Mouse (Mus musculus) Patski (cell line): ENCODE data around the gene Sh3pxd2a. TPM values are rescaled to one million over a fixed set of nuclear protein-coding genes. Genes with fewer than 3 reads are reported as not detected.

Experiments
- ATAC-seq: fragments of 100-300 bp; one replicate; pipeline ENCODE4 v1.8.0; 2021
- CTCF ChIA-PET: fragments of 350-600 bp; sonication (Branson Sonifier 250); formaldehyde crosslinking; loops from one replicate; lab custom pipeline; 2022; ENCODE audit warnings: inconsistent platforms; lab: Charles Lee
- POLR2A ChIA-PET: fragments of 350-600 bp; sonication (Branson Sonifier 250); formaldehyde crosslinking; loops from one replicate; lab custom pipeline; 2022; ENCODE audit warnings: antibody characterized with exemption, inconsistent platforms; lab: Charles Lee
- DNase-seq: peaks from one replicate; pipeline ENCODE4 v3.0.0-alpha.2; 2011; ENCODE audit warnings: low read depth, low spot score
- H3K27me3 ChIP-seq: fragments of 371-371 bp; one replicate; pipeline ENCODE4 v1.5.1; 2021
- CTCF ChIP-seq: fragments of 100-300 bp; IDR thresholded peaks from one replicate; pipeline ENCODE4 v1.5.1; 2021
- in situ Hi-C: fragments of 300-500 bp; cut with MboI; formaldehyde crosslinking; loops from 3 replicates; pipeline ENCODE4 v1.11.1; 2018; ENCODE audit warnings: low pct_unique_long_range_greater_than_20kb, mixed read lengths
- polyA plus RNA-seq: library from polyadenylated mRNA; unstranded; gene quantifications from one replicate; pipeline ENCODE4 v1.2.3, GENCODE M21; 2021

Sh3pxd2a gene
- polyA plus RNA-seq, 1 experiment from 2014 or later = 37.3 TPM

DNA sequence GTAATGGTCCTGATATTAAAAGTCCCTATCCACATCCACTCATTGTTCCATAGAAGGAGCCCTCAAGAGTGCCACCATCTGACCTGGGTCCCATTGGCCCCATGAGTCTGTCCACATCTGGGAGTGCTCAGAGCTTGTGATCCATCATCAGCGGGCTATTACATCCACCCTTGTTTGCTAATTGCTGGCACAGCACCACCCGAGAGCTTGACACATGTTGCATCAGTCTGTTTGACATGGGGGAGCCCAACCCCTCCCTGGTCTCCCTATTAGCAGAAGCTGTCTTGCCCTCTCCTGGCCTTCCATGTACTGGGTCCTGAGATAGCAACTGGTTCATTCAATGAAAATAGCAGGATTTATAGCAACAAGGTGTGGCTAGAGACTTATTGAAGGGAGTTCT is 34.0 kb downstream of the Sh3pxd2a start:
- H3K27me3 ChIP-seq = no peaks in the 10 kb centered on the region
- ATAC-seq (no peak), DNase-seq (no peak)
- ChIA-PET CTCF (interaction anchor here (1.4 to 2.0 kb wide), 2 partner anchors 10 to 35 kb away, joined by 3 to 6 read pairs; no protein-coding TSS in a partner anchor), POLR2A (no interaction called here)
- TF ChIP-seq CTCF = no peak
- in situ Hi-C loops = no loop called here

DNA sequence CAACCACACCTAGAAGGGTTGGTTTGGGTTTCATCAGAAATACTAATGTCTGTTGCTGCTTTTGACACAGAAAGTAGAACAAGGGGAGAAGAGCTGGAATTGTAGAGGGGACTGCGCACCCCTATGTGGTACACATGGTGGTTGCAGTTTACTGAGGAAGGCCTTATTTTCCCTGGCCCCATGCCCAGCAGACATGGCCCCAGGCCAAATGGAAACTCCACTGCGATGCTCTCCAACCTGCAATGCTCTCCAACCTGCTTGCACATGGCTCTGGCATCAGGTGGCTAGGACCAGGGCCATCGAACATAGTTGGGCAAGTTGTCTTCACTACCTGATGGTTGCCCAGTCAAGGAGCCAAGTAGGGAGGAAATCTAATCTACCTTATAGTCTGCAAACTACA is 35.0 kb downstream of the Sh3pxd2a start:
- no peaks in the 10 kb centered on the region for H3K27me3 ChIP-seq
- CTCF ChIA-PET = interaction anchor here (1.0 to 2.0 kb wide), 4 partner anchors 11 to 55 kb away, joined by 3 to 6 read pairs (median 3); no protein-coding TSS in a partner anchor
- no peak for TF ChIP-seq CTCF
- DNase-seq = no peak
- POLR2A ChIA-PET = no interaction called here
- in situ Hi-C loops = no loop called here
- ATAC-seq = no peak

DNA sequence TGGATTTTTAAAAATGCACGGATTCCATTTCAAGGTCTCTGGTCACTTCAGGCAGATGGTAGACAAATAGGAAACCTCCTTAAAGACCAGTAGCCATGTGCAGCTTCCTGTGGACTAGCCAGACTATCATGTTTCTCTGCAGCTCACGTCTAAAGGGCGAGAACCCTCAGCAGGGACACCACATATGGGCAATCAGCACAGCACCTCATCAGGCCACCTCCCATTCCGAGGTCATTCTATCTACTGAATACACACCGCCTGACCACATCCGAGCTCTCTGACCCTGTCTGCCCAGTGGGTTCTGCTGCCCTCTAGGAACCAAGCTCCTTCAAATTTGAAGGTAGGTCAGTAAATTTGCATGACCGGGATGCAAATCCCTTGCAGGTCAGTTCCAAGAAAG is 35.4 kb downstream of the Sh3pxd2a start:
- ChIA-PET CTCF (interaction anchor here (1.0 to 2.0 kb wide), 4 partner anchors 14 to 72 kb away, joined by 3 to 6 read pairs (median 3); no protein-coding TSS in a partner anchor), POLR2A (interaction anchor here (0.9 kb wide), 1 partner anchor 33 kb away, joined by 4 read pairs; no protein-coding TSS in a partner anchor)
- TF ChIP-seq CTCF = no peak
- DNase-seq = no peak
- in situ Hi-C loops = no loop called here
- H3K27me3 ChIP-seq = no peaks in the 10 kb centered on the region
- ATAC-seq = no peak

DNA sequence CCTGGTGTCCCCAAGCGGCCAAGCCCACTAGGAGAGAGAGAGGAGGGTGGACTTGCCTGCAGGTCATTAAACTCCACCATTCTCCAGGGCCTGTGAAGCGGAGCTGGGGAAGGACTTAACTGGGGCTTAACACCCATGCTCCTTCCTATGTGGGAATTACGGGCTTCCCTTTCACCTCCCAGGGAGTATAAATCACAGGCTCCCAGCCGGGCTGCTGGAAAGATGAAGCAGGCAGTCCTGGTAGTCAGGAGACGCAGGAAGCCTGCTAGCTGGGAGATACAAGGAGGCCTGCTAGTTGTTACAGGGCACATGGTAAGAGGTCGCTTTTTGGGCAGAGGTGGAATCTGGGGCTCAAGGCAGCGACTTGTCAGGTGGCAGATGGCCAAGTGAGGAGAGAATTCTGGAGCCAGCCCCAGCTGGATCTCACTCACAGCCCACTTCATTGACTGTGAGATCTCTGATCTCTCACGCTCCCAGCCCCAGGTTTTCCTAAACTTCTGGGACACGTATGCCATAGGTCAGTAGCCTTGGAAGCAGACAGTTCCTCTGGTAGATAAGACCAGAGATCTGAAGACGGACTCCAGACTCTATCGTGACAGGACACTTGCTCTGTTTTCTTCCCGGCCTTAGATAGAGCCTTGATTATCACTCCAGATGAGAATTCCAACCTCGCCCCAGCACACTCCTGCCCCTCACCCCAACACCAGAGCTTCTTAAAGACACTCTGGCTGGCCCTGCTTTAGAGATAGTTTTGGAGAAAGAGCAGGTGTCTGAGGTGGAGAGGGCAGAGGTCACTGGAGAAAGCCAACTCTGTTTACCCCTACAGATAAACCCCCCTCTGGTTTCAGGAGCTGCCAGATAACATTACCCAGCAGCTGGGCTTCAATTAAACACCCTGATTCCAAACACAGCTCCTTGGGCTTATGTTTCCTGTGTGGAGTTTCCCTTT is 36.1 kb downstream of the Sh3pxd2a start:
- no peak for TF ChIP-seq CTCF
- DNase-seq = peak; percentile 59
- CTCF ChIA-PET = interaction anchor here (1.0 to 1.7 kb wide), 3 partner anchors 15 to 71 kb away, joined by 3 read pairs; no protein-coding TSS in a partner anchor
- peak; percentile 28 for ATAC-seq
- in situ Hi-C loops = no loop called here
- POLR2A ChIA-PET = interaction anchor here (0.9 kb wide), 1 partner anchor 32 kb away, joined by 4 read pairs; no protein-coding TSS in a partner anchor
- no peaks in the 10 kb centered on the region for H3K27me3 ChIP-seq

DNA sequence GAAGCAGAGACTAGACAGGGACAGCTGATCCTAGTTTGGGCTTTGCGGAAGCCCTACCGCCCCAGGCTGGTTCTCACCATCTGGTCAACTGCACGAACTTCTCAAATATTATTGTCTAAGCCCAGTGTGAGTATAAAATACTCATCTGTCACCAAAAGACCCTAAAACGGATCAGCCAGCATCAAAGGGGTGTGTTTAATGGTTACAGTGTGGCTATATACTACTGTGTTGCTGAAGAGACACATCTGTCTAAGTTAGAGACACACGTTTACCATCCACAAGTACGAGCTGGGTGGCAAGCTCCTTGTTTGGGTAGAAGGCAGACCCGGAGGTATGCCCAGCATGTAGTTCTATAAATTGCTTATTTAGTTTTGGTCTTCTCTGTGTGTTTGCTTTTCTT is 40.6 kb downstream of the Sh3pxd2a start:
- in situ Hi-C loops = no loop called here
- no peak for ATAC-seq
- CTCF ChIA-PET = no interaction called here
- no peaks in the 10 kb centered on the region for H3K27me3 ChIP-seq
- DNase-seq = no peak
- no peak for TF ChIP-seq CTCF
- POLR2A ChIA-PET = no interaction called here

DNA sequence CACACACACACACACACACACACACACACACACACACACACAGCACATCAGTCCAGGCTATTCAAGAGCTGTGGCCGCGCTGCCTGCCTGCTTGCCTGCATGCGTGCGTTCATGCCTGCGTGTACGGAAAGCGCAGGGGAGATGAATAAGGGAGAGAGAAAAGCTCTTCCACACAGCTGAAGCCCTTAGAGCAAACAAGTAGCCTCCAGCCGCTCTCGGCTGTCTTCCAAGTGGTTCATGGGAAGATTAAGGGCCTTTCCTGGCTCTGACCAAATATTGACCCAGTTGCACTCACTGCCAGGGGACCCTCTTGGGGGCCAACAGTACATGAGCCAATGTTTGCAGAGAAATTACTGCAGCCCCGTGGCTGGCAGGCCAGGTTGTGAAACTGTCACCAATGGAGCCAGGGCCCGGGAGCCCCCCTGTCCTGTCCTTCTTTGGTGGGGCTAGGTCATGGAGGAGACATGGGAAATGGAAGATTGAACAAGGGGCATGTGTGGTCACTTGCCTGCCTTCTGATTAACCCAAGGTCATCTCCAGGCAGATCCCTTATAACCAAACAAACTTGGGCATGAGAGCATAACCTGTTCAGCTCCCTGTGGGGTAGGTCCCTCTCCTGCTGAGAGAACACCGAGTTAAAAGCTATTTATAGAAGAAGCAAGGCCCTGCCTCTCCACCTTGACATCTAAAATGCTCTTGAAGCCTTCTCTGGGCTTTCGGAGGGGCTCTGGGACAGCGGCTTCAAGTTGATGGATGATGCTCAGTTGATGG is 42.9 kb downstream of the Sh3pxd2a start:
- CTCF ChIA-PET = no interaction called here
- in situ Hi-C loops = no loop called here
- no peak for TF ChIP-seq CTCF
- no peaks in the 10 kb centered on the region for H3K27me3 ChIP-seq
- ATAC-seq (peak; percentile 65), DNase-seq (peak; percentile 50)
- POLR2A ChIA-PET = no interaction called here

DNA sequence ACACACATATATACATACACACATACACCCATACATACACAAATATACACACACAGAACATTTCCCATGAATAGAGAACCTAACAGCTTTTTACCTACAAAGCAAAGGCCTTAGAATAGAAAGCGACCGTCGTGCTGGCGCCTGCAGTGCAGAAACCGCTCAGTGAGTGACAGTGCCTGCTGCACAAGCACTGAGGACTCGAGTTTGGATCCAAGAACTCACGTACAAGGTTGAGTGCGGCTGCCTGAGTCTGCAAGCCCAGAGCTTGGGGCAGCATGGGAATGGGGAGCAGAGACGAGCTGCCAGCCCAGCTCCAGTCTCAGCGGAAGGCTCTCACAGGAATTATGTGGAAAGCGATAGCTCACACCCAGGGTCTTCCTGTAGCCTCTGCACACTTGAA is 43.7 kb downstream of the Sh3pxd2a start:
- in situ Hi-C loops = no loop called here
- no peak for TF ChIP-seq CTCF
- DNase-seq = no peak
- ChIA-PET CTCF (no interaction called here), POLR2A (no interaction called here)
- no peak for ATAC-seq
- no peaks in the 10 kb centered on the region for H3K27me3 ChIP-seq

DNA sequence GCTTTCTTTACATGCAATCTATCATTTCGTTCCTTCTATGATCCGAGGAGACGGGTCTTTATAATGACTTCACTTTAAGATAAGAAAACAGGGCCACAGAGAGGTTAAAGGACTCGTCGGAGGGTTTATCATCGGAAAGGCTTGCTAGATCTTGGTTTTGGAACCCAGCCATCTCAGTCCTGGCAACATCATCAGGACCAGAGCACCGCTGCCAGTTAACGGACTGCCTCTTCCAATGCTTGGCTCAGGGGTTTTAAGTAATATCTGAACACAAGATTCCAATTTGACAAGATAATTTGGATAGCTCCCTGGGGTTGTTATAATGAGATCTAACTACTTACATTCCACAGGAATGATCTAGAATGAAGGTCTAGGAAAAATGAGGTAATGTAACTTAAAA is 45.0 kb downstream of the Sh3pxd2a start:
- ChIA-PET CTCF (no interaction called here), POLR2A (no interaction called here)
- in situ Hi-C loops = no loop called here
- DNase-seq = no peak
- ATAC-seq = no peak
- TF ChIP-seq CTCF = no peak
- no peaks in the 10 kb centered on the region for H3K27me3 ChIP-seq

DNA sequence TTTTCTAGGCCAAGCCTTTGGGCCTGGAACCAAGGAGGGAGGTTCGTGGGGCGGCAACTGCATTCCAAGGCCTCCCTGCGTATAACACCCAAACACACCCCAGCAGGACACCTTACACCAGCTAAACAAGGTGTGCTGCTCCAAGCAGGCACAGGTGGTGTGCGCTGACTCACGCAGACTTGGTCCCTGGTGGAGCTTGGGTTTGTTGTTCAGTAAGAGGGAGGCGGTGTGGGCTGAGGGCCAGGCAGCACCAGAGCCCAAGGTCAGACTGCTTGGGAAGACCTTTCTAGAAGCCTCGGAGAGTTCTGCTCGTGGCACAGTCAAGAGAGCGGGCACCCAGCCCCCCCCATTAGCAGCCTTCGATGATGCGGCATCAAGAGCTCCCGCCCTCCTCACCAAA is 48.0 kb downstream of the Sh3pxd2a start:
- ChIA-PET POLR2A (interaction anchor here (0.8 kb wide), 1 partner anchor 49 kb away, joined by 3 read pairs; no protein-coding TSS in a partner anchor), CTCF (interaction anchor here (2.0 kb wide), 1 partner anchor 42 kb away, joined by 9 read pairs; no protein-coding TSS in a partner anchor)
- ATAC-seq = no peak
- no peak for TF ChIP-seq CTCF
- in situ Hi-C loops = no loop called here
- H3K27me3 ChIP-seq = no peaks in the 10 kb centered on the region
- no peak for DNase-seq

DNA sequence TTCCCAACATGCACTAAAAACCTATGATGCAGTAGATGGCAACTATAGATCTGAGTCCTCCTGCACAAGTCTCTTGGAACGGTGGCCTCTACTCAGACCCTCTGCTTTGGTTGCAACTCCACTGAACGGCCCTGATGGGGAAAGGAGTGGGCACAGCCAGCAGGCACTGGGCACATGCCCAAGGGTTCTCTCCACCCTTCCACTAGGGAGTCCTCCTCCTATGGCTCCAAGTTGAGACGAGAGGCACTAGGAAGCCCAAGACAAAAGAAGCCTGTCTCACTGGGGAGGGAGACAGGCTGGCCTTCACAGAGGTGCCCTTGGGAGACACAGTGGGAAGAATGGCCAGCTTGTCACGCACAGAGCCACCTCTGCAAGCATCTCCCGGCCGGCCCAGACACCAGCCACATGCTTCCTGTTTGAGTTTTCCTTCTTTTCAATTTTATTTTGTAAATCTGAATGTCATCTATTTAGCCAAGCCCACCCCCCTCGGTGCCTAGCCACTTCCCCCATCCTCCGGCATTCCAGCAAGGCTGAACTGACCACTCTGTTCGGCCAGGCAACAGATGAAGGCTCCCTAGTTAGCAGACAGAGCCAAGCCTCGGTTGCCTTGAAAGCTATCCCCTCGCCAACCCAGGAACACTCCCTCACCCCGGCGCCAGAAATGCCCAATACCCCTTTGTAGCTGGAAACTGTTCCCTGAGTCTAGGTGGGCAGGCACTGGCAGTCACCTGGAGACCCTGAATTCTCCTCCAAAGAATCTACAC is 49.9 kb downstream of the Sh3pxd2a start:
- ChIA-PET POLR2A (no interaction called here), CTCF (interaction anchor here (2.0 kb wide), 1 partner anchor 40 kb away, joined by 9 read pairs; no protein-coding TSS in a partner anchor)
- H3K27me3 ChIP-seq = no peaks in the 10 kb centered on the region
- TF ChIP-seq CTCF = no peak
- DNase-seq (no peak), ATAC-seq (no peak)
- in situ Hi-C loops = no loop called here
